Mouse (Mus musculus) lung, postnatal 0 days (tissue): Measurements from ENCODE around the gene Sypl2. TPM values are rescaled to one million over a fixed set of nuclear protein-coding genes. Genes with fewer than 3 reads are reported as not detected.

Source experiments
- ATAC-seq: fragments of 200-750 bp; cut with Nextera tagmentation; 2 replicates; pipeline ENCODE4 v1.8.0; 2017; ENCODE audit warnings: moderate library complexity
- DNase-seq: peaks from one replicate; pipeline ENCODE4 v3.0.0-alpha.2; 2016; ENCODE audit warnings: low spot score
- H3K27ac ChIP-seq: fragments of 300-500 bp; sonication (generic); 2 replicates; pipeline ENCODE4 v1.5.1; 2014; ENCODE audit warnings: antibody characterized with exemption, mild to moderate bottlenecking, low read length, mixed read lengths
- H3K27me3 ChIP-seq: fragments of 300-500 bp; sonication (generic); replicated peaks from 2 replicates; pipeline ENCODE4 v1.6.1; 2014; ENCODE audit warnings: low read length, mixed read lengths; ENCODE audit not compliant: insufficient read depth
- H3K36me3 ChIP-seq: fragments of 300-500 bp; sonication (generic); 2 replicates; pipeline ENCODE4 v1.6.1; 2014; ENCODE audit warnings: low read length, mixed read lengths; ENCODE audit not compliant: insufficient read depth
- H3K4me1 ChIP-seq: fragments of 300-500 bp; sonication (generic); 2 replicates; pipeline ENCODE4 v1.6.1; 2014; ENCODE audit warnings: antibody characterized with exemption, low read depth, low read length, mixed read lengths; ENCODE audit not compliant: insufficient read depth
- H3K4me2 ChIP-seq: fragments of 300-500 bp; sonication (generic); replicated peaks from 2 replicates; pipeline ENCODE4 v1.6.1; 2014; ENCODE audit warnings: low read depth, mild to moderate bottlenecking, low read length, moderate library complexity, mixed read lengths
- H3K4me3 ChIP-seq: fragments of 300-500 bp; sonication (generic); 2 replicates; pipeline ENCODE4 v1.5.1; 2014; ENCODE audit warnings: low read depth, low read length
- H3K9ac ChIP-seq: fragments of 300-500 bp; sonication (generic); replicated peaks from 2 replicates; pipeline ENCODE4 v1.6.1; 2014; ENCODE audit warnings: low read depth, mild to moderate bottlenecking
- H3K9me3 ChIP-seq: fragments of 300-500 bp; sonication (generic); 2 replicates; pipeline ENCODE4 v1.6.1; 2016; ENCODE audit warnings: low read length, mixed read lengths
- CTCF ChIP-seq: IDR thresholded peaks from 2 replicates; pipeline ENCODE4 v1.5.1; 2016; ENCODE audit warnings: antibody characterized with exemption, mild to moderate bottlenecking
- EP300 ChIP-seq: IDR thresholded peaks from 2 replicates; pipeline ENCODE4 v1.6.1; 2016; ENCODE audit warnings: antibody characterized with exemption, mild to moderate bottlenecking, control low read depth
- WGBS: fragments of 180-500 bp; shearing (Covaris S2); extraction: QIAGEN DNeasy Blood & Tissue Kit; methylation state at CpG from one replicate; pipeline ENCODE4 v1.1.7; 2014; 5-methylcytosine and 5-hydroxymethylcytosine counted together
- polyA plus RNA-seq: library from polyadenylated mRNA; unstranded; fragments of >200 nt; fragmentation: Nextera tagmentation; extraction: Ambion mirVana; gene quantifications from 2 replicates; pipeline ENCODE4 v1.2.1, GENCODE M21; 2015

Gene Sypl2
- polyA plus RNA-seq, result not detected in 2 replicates

- ATAC-seq (peak; percentile 28; the same call in 1 of the 2 replicates), DNase-seq (peak; percentile 49)
- H3K4me1 ChIP-seq, result no peaks in the 10 kb centered on the region
- 5% methylated on average over 40 of the region's 44 CpGs for WGBS
- peak within 1 kb of the TSS; percentile 72 for H3K4me2 ChIP-seq
- peak within 1 kb of the TSS; percentile 42 for H3K4me3 ChIP-seq
- TF ChIP-seq EP300 (no peak), CTCF (no peak)
- 0 out of 2 replicates have a peak within 1 kb of the TSS, but pooled peaks have one; percentile 26 for H3K9ac ChIP-seq
- no peaks in the 10 kb centered on the region for H3K9me3 ChIP-seq
- no peaks in the 10 kb centered on the region for H3K36me3 ChIP-seq
- H3K27me3 ChIP-seq, result peaks cover 16% of the 10 kb centered on the region
- no peak within 1 kb of the TSS for H3K27ac ChIP-seq
Measured at GRCm38 (mm10) chr3:108226558-108227350, at the start of gene Sypl2. Sypl2 (minus strand) TSS chr3:108226648.

- TF ChIP-seq CTCF (no peak), EP300 (no peak)
- Histone ChIP-seq H3K9ac (no peak overlapping the region), H3K4me1 (no peaks in the 10 kb centered on the region; the same call in 1 of the 2 replicates), H3K4me2 (no peak overlapping the region), H3K36me3 (peaks cover 6% of the 10 kb centered on the region; the same call in 1 of the 2 replicates), H3K27me3 (no peaks in the 10 kb centered on the region), H3K4me3 (no peak overlapping the region), H3K27ac (no peak overlapping the region), H3K9me3 (no peaks in the 10 kb centered on the region)
- ATAC-seq, result no peak
- WGBS, result 77% methylated on average over 3 of the region's 3 CpGs
- DNase-seq, result no peak
Measured at GRCm38 (mm10) chr3:108259319-108259718, 32.9 kb upstream of the Sypl2 start.

- Histone ChIP-seq H3K4me1 (no peaks in the 10 kb centered on the region; the same call in 1 of the 2 replicates), H3K36me3 (peaks cover 6% of the 10 kb centered on the region; the same call in 1 of the 2 replicates), H3K9me3 (no peaks in the 10 kb centered on the region), H3K27ac (0 out of 2 replicates have a peak overlapping the region, but pooled peaks have one; percentile 43), H3K27me3 (no peaks in the 10 kb centered on the region), H3K9ac (peak overlapping the region; percentile 72), H3K4me2 (peak overlapping the region; percentile 93), H3K4me3 (peak overlapping the region; percentile 84)
- ATAC-seq (no peak), DNase-seq (peak; percentile 18)
- WGBS, result 54% methylated on average over 3 of the region's 3 CpGs
- no peak for TF ChIP-seq EP300
- TF ChIP-seq CTCF, result no peak
Measured at GRCm38 (mm10) chr3:108257831-108258500, 31.5 kb upstream of the Sypl2 start.

GRCm38 (mm10) chr3:108256719-108257637 is 30.5 kb upstream of the Sypl2 start, which contains the start of gene Psma5:
Psma5 (plus strand) TSS chr3:108256926.
- Histone ChIP-seq H3K4me2 (peak within 1 kb of the TSS; percentile 93), H3K27ac (0 out of 2 replicates have a peak within 1 kb of the TSS, but pooled peaks have one; percentile 43), H3K9ac (peak within 1 kb of the TSS; percentile 72), H3K36me3 (peaks cover 2% of the 10 kb centered on the region; the same call in 1 of the 2 replicates), H3K4me1 (no peaks in the 10 kb centered on the region; the same call in 1 of the 2 replicates), H3K27me3 (no peaks in the 10 kb centered on the region), H3K4me3 (peak within 1 kb of the TSS; percentile 84), H3K9me3 (no peaks in the 10 kb centered on the region)
- DNase-seq (peak; percentile 99), ATAC-seq (peak; percentile 100)
- TF ChIP-seq CTCF (0 out of 2 replicates have a peak, but pooled peaks have one; percentile 1), EP300 (no peak)
- WGBS, result under 1% methylated on average over 79 of the region's 79 CpGs

- H3K4me2 ChIP-seq, result no peak overlapping the region
- no peaks in the 10 kb centered on the region for H3K36me3 ChIP-seq
- no peaks in the 10 kb centered on the region for H3K4me1 ChIP-seq
- no peak overlapping the region for H3K27ac ChIP-seq
- no peaks in the 10 kb centered on the region for H3K27me3 ChIP-seq
- no peaks in the 10 kb centered on the region for H3K9me3 ChIP-seq
- H3K9ac ChIP-seq, result no peak overlapping the region
- DNase-seq, result no peak
- ATAC-seq, result no peak
- no peak overlapping the region for H3K4me3 ChIP-seq
- TF ChIP-seq CTCF, result no peak
- no peak for TF ChIP-seq EP300
- WGBS, result 68% methylated on average over 2 of the region's 2 CpGs
Measured at GRCm38 (mm10) chr3:108246857-108247256, 20.4 kb upstream of the Sypl2 start.
